Mouse (Mus musculus) heart, postnatal 0 days (tissue): ENCODE results near the gene Tcf7.

Experiments
- CTCF ChIP-seq: IDR thresholded peaks from 2 replicates; pipeline ENCODE4 v1.5.1; 2016; ENCODE audit warnings: antibody characterized with exemption, control low read depth, low read depth
- EP300 ChIP-seq: IDR thresholded peaks from 2 replicates; pipeline ENCODE4 v1.6.1; 2016; ENCODE audit warnings: antibody characterized with exemption, low read depth

DNA sequence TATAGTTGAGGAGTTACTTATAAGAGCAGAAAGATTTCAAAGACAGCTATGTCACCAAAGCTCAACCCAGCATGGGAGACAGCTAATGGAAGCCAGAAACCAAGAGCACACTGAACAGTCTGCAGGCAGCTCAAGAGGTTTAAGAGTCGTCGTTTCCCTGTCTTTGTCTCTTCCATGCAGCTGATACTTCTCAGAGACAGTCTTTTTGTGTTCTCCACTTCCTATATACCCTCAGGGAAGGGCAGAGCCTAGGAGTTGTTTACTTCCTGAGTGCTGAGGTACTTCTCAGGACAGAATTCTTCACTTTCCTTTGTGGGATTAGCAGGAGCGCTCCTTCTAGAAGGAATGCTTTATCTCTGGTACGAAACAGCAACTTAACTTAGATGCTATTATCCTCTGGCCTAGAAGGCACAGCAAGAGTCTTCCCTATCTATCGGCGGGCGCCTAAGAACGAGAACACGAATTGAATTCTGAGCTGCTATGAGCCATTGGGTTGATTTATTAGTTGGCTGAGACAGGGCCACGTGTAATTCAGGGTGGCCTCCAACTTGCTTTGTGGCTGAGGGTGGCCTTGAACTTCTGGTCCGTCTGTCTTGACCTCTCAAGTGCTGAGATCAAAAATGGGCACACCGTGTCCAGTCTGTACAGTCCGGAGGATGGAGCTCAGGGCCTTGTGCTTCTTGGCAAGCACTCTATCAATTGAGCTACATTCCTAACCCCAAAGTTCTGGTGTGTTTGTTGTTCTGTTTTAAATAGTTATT is 55.2 kb downstream of the Tcf7 start:
- TF ChIP-seq CTCF = no peak
- TF ChIP-seq EP300 = no peak
